Mouse (Mus musculus) neutrophil, adult 5-6 weeks (primary cell): ENCODE data around the gene Mgat5b. TPM values are rescaled to one million over a fixed set of nuclear protein-coding genes. Genes with fewer than 3 reads are reported as not detected.
A peak's percentile ranks its signal among the peaks of the same experiment; 100 is the strongest.
"Not testable (repeated sequence)": the region's sequence is repeated elsewhere in the genome, so short reads cannot be mapped to it uniquely, and the experiment has no call there.

Experiments
- ATAC-seq: fragments of 151-379, 151-347 bp; 2 replicates; pipeline ENCODE4 v1.8.0; 2017; ENCODE audit warnings: mild to moderate bottlenecking, moderate TSS enrichment; ENCODE audit not compliant: insufficient number of reproducible peaks, poor library complexity, low FRiP score, severe bottlenecking; ENCODE audit errors: extremely low read depth
- total RNA-seq: library from RNA; stranded (forward); fragments of 200-1000 nt; gene quantifications from 2 replicates; pipeline ENCODE4 v1.2.3, GENCODE M21; 2017

Gene Mgat5b
- not detected in 2 replicates for total RNA-seq

GRCm38 (mm10) chr11:116918323-116919185 is at the start of gene Mgat5b:
Gene Mgat5b (plus strand): TSS chr11:116918863.
- peak; percentile 24 for ATAC-seq

GRCm38 (mm10) chr11:116869223-116869622 is 49.4 kb upstream of the Mgat5b start:
- no peak for ATAC-seq

GRCm38 (mm10) chr11:116869641-116870040 is 49.0 kb upstream of the Mgat5b start:
- no peak for ATAC-seq

- no peak for ATAC-seq
These were observed 47.1 kb upstream of the Mgat5b start for GRCm38 (mm10) chr11:116871538-116871937.

- no peak for ATAC-seq
These were observed 44.7 kb upstream of the Mgat5b start for GRCm38 (mm10) chr11:116873987-116874386.

GRCm38 (mm10) chr11:116878454-116878853 is 40.2 kb upstream of the Mgat5b start:
- ATAC-seq: no peak

- ATAC-seq: no peak
These were observed 37.8 kb upstream of the Mgat5b start for GRCm38 (mm10) chr11:116880839-116881238.

- ATAC-seq: no peak
These were observed 37.2 kb upstream of the Mgat5b start for GRCm38 (mm10) chr11:116881440-116881839.

- no peak for ATAC-seq
These were observed 36.2 kb upstream of the Mgat5b start for GRCm38 (mm10) chr11:116882446-116882845.

- ATAC-seq: no peak
These were observed 34.6 kb upstream of the Mgat5b start for GRCm38 (mm10) chr11:116884061-116884460.

- ATAC-seq: peak; percentile 78
These were observed 33.1 kb upstream of the Mgat5b start for GRCm38 (mm10) chr11:116885275-116886151.

- ATAC-seq: no peak
These were observed 31.5 kb upstream of the Mgat5b start for GRCm38 (mm10) chr11:116887136-116887535.

GRCm38 (mm10) chr11:116893532-116894442 is 24.9 kb upstream of the Mgat5b start:
- ATAC-seq: no peak

- no peak for ATAC-seq
These were observed 23.3 kb upstream of the Mgat5b start for GRCm38 (mm10) chr11:116895402-116895801.

GRCm38 (mm10) chr11:116899247-116899646 is 19.4 kb upstream of the Mgat5b start:
- no peak for ATAC-seq

- ATAC-seq: not testable (repeated sequence)
These were observed 16.1 kb upstream of the Mgat5b start for GRCm38 (mm10) chr11:116902588-116902987.

- no peak for ATAC-seq
These were observed 12.8 kb upstream of the Mgat5b start for GRCm38 (mm10) chr11:116905741-116906456.

GRCm38 (mm10) chr11:116913573-116913972 is 5.1 kb upstream of the Mgat5b start:
- ATAC-seq: no peak
